Mouse (Mus musculus) brain, embryonic 14.5 days (tissue): Measurements from ENCODE around the gene Gm12166.

Experiments
- CTCF ChIP-seq: fragments of 200-500 bp; IDR thresholded peaks from 2 replicates; pipeline ENCODE4 v1.5.1; 2012; ENCODE audit warnings: inconsistent platforms, mild to moderate bottlenecking, moderate library complexity, borderline replicate concordance; ENCODE audit not compliant: insufficient read depth, insufficient read length; ENCODE audit errors: extremely low read depth
- POLR2A ChIP-seq: fragments of 200-500 bp; IDR thresholded peaks from 2 replicates; pipeline ENCODE4 v1.6.1; 2012; ENCODE audit warnings: mild to moderate bottlenecking, inconsistent platforms, borderline replicate concordance; ENCODE audit not compliant: poor library complexity, insufficient read depth, insufficient read length, severe bottlenecking; ENCODE audit errors: extremely low read depth

GRCm38 (mm10) chr11:46067371-46068060, 15.4 kb upstream of the Gm12166 start:
- TF ChIP-seq POLR2A, result no peak
- no peak for TF ChIP-seq CTCF
